Mouse (Mus musculus) urinary bladder, postnatal 36 days (tissue): ENCODE data around the gene Syt3.

ENCODE experiments used
- DNase-seq, 2 experiments: peaks; one replicate each; pipeline ENCODE4 v3.0.0; 2022; ENCODE audit warnings: low spot score in 2 of 2, mixed read lengths in 1 of 2

The Syt3 gene

DNA sequence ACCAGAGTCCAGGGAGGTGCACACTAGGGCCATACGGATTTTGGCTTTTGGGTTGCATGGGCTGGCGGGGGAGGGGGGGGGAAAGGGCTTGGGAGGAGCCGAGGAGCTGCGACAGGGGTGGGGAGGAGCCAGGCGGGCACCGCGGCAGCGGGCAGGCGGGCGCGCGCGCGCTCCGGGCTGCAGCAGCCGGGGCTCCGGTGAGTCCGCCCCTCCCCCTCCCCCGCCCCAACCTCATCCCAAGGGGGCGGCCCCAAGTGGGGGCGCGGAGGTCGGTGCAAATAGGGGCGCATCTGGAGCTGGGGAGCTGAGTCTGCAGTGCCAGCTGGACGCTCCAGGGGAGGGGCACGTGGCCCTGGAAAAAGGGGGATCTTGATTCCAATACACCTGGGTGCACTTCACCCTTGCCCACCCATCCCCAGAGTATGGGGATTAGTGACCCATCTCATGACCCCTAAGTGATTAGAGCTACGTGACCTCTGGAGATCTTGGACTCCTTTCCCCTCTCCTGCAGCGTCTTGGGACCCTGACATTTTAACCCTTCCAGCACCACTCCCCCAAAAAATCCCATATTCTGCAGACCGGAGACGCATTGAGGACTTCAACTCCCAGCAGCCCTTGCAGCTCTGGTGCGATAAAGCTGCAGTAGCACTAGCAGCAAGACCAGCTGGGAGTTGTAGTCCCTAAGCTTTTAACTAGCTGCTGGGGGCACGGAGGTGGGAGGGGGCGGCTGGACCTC, at the start of gene Syt3:
Gene Syt3, plus strand, starts transcription at position 123 of the 736 bp plus-strand sequence.
- DNase-seq: peak; percentile 61 to 65

DNA sequence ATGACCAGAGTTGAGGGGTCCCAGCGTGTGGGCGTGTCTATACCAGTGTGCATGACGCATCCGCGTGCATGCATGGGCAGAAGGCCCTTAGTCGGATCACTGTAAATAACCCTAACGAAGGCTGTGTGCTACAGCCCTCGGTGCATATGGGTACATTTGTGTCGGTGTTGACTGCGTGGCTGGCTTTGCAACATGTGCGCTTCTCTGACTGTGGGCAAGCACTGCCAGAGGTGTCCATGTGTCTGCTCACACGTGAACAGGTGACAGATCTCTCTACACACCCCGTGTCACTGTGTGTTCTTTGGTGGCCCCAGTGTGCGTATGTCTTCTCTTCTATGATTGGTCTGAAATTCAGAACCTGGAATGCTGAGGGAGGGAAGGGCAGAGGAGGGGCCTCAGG, 49.8 kb upstream of the Syt3 start:
- no peak for DNase-seq

DNA sequence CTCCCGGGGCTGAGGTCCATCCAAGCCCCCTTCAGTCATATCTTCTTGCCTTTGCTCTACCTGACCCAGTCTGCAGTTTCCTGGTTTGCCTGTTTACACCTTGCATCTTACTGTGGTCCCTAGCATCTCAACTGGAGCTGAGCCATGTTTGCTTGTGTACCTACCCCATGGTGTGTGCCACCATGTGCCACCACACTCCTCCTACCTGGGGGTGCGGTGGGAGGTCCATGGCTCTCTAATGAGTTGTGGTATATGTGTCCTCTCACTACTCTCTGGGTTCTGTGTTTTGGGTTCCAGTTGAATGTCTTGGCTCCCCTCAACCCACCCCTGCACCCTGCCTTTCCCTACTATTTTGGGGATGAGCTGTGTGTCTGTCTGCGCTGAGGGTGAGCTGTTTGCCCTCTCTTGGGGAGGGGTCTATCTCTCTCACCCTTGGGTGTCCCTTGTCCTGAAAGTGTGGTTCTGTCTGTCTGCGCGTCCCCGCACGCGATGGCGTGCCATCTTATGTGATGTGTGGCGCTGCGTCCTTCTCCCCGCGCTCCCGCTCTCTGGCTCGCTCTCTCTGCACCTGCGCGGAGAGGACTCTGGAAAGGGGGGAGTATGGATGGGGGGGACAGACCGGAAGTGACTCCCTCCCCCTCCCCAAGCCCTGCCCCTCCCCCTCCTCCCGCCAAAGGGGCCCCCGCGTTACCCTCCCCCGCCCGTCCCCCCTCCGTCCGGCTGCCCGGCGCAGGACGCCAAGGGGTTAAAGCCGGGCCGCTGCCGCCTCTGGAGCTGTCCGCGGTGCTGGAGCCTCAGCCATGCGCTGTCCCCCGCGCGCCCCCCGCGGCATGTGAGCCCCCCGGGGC, 48.6 kb upstream of the Syt3 start:
- no peak for DNase-seq

DNA sequence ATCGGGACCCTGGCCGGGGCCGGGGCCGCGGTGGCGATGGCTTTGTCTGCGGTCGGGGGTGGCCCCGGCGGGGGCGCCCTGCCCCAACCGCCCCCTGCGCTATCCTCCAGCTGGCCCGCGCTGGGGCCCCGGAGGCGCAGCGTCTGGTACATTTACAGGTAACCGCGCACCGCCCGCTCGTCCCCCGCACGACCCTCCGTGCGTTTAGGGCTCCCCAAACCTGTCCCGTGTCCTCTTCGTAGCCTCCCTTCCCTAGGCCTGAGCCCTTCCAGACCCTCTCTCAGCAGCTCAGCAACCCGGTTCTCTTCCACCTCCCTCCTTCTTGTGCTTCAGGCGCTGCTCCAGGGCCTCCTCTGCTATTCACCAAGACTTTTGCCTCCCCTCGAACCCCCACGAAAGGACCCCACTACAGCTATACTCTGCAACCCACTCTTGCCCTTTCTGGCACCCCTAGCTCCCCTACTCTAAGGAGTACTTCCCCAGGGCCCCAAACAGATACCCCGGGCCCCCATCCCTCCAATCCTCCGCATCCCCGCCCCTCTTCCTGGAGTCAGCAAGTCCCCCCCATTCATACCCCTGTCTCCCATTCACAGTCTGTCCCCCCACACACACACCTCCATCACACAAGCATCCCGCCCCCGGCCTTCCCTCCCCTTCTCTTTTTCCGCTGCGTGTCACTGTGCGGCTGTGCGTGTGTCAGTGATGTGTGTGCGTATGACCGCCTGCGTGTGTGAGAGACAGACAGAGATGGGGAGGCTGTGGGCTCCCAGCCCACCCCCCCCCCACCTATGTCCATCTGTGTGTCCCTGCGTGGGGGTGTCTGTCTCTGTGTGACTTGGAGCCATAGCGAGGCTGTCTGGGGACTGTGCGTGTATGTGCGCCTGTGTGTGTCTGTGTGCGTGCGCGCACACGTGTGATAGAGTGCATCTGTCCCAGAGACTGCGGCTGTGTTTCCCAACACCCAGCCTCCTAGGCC, 47.6 kb upstream of the Syt3 start:
- DNase-seq: no peak

DNA sequence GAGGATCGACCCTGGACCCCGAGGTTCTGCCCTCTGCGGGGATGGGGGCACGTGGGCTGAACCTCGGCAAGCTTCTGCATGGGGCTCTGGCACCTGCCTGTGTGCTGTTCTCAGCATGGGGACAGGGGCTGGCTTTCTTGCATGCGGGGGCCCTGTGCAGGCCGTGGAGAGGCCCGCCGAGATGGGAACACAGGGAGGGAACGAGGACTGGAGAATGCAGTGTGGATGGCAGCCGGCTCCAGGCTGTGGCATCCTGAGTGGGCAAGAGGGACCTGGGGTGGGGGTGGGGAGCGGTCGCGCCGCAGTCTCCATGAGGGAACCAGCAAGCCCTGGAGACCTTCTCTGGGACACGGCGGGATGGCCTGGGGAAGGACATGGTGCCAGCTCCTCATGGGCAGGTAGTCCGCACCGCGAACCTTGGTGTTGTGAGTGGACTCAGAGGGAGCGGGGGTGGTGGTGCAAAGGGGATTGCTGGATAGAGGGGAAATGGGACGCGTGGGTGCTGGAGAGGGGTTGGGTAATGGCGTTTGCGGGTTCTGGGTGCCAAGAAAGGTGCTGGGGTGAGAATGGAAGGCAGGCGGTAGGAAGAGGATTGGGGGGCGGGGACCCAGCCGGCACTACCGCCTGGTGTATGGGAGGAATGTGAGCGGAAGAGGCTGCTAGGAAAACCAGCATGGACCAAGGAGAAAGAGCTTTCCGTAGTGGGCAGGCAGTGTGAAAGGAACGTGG, 46.6 kb upstream of the Syt3 start:
- no peak for DNase-seq

DNA sequence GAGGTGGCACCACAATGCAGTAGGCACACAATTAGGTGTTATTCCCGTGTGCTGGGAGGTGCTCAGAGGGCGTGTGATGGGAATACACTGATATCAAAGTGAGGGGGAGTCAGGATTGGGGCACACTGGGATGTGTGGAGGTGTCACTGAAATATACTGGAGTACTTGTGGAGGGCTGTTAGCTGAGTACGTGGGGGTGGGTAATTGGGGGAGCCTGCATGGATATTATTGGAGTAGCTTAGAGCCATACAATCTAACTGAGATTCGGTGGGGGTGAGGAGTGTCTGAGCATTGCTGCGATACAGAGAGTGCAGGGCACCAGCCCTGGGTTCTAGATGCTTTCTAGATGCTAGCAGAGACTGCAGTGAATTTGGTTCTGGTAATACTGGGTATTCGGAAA, 43.7 kb upstream of the Syt3 start:
- DNase-seq: no peak

DNA sequence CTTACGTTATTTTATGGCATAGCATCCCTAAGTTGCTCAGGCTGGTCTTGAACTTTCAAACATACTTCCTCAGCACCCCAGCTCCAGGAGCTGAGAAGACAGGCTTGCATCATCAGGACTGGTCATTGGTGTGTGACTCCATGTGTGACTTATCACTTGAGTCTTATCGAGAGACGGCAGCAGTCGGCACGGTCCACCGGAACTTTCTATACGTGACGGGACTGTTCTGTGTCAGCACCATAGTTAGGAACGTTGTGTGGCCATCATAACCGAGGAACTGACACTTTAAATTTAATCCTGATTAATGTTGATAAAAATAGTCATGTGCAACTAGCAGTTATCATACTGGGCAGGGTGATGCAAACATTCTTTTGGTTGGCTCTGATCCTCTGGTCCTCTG, 42.8 kb upstream of the Syt3 start:
- no peak for DNase-seq

DNA sequence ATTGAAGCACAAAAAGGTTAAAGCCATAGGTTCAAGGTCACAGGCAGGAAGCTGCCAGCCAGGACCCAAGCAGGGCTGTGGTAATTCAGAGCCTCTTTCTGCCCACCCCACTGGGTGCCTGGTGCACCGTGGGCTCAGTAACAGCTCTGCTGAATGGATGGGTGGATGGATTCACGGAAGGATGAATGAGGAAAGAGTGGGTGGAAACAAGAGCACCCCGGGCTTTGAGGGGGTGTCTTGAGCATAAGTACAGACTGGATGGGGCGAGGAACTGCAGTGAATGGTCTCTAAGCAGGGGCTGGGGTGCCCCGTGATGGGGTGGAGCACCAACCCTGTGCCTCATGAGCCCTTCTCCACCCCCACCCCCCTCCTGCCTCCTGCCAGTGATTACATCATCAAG, 42.2 kb upstream of the Syt3 start:
- DNase-seq: no peak

DNA sequence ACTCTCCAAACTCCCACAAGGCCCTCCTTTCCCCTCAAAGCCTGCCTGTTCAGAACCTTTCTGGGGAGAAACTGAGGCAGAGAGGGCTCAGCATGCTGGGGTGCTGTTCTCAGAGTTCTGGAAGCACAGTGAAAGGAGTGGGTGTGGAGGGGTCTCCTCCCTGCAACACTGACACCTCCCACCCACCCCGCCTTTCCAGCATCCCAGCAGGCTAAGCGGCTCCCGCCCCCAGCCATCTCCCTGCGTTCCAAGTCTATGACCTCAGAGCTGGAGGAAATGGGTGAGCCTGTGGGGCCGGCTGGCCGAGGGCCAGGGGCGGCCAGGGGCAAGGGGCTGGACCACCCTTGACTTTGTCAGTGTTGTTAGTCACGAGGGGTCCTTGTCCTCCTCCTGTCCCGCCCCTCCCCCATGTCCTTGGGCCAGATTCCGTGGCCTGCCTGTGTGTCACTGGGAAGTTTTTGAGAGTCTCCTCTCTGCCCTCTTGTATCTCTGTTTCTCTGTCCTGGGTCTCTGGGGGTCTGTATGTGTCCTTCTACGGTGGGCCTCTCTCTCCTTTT, 40.4 kb upstream of the Syt3 start:
- no peak for DNase-seq

DNA sequence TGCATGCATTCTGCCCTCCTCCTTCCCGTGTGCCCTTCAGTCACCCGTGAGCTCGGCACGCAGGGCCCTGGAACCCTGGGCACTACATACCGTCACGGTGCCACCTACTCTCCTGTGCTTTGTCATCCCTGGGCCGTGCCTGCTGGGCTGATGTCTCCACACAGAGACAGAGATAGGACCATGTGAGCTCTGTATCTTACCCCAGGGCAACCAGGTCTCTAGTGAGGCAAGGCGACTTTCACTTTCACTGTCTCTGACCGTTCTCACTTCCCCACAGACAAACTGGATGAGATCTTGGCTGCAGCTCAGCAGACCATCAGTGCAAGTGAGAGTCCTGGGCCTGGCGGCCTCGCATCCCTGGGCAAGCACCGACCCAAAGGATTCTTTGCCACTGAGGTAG, 39.3 kb upstream of the Syt3 start:
- DNase-seq: no peak

DNA sequence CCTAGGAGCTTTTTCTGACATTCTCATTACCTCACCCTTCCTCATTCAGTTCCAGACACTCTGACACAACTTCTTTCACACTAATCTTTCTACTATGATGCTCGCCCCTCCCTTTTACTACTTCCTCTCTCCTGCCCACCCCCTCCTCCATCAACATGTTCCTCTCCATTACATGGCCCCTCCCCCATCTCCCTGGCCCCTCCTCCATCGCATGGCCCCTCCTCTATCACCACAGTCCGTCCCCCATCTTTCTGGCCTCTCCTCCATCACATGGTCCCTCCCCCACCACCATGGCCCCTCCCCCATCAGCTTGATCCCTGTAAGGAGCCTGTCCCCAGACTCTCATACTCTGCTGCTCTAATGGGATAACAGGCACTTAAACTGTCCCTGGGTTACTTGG, 34.9 kb upstream of the Syt3 start:
- DNase-seq: no peak

DNA sequence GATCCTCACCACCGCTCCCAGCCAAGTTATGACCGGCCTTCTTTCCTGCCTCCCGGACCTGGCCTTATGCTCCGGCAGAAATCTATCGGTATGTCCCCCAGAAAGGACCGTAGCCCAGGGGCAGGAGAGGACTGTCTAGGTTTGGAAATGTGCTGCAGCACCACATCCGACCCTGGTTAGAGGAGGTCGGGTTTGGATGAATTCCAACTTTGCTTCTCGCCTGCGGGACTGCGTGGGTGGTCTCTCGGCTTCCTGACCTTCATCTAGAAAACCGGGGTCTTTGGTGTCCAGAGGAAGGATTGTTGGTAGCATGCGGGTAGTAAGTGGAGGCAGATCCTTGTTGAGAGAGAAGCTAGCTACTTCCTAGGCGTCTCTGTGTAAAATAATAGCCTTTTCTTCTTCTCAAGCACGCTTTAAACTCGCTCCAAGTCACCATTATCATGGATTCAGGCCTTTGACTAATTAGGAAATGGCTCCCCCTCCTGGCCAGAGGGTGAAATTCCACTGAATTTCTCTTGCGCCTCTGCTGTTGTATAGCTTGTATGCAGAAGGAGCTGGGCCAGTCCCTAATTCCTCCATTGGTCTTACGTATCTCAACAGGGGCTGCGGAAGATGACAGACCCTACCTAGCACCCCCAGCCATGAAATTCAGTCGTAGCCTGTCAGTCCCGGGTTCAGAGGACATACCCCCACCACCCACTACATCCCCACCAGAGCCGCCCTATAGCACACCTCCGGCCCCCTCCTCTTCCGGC, 32.8 kb upstream of the Syt3 start:
- DNase-seq: peak; percentile 62 to 72

DNA sequence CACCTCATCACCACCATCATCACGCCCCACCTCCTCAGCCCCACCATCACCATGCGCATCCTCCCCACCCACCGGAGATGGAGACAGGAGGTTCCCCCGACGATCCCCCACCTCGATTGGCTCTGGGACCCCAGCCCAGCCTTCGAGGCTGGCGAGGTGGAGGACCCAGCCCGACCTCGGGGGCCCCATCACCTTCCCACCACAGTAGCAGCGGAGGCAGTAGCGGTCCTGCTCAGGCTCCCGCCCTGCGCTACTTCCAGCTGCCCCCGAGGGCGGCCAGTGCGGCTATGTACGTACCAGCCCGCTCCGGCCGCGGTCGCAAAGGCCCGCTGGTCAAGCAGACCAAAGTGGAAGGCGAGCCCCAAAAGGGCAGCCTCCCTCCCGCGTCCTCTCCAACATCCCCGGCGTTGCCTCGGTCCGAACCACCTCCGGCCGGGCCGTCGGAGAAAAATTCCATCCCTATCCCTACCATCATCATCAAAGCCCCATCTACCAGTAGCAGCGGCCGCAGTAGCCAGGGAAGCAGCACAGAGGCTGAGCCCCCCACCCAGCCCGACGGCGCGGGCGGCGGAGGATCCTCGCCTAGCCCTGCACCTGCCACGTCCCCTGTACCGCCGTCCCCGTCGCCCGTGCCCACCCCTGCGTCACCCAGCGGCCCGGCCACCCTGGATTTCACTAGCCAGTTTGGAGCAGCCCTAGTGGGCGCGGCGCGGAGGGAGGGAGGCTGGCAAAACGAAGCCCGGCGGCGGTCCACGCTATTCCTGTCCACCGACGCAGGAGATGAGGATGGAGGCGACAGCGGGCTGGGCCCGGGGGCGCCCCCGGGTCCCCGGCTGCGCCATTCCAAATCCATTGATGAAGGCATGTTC, 31.8 kb upstream of the Syt3 start:
- no peak for DNase-seq

DNA sequence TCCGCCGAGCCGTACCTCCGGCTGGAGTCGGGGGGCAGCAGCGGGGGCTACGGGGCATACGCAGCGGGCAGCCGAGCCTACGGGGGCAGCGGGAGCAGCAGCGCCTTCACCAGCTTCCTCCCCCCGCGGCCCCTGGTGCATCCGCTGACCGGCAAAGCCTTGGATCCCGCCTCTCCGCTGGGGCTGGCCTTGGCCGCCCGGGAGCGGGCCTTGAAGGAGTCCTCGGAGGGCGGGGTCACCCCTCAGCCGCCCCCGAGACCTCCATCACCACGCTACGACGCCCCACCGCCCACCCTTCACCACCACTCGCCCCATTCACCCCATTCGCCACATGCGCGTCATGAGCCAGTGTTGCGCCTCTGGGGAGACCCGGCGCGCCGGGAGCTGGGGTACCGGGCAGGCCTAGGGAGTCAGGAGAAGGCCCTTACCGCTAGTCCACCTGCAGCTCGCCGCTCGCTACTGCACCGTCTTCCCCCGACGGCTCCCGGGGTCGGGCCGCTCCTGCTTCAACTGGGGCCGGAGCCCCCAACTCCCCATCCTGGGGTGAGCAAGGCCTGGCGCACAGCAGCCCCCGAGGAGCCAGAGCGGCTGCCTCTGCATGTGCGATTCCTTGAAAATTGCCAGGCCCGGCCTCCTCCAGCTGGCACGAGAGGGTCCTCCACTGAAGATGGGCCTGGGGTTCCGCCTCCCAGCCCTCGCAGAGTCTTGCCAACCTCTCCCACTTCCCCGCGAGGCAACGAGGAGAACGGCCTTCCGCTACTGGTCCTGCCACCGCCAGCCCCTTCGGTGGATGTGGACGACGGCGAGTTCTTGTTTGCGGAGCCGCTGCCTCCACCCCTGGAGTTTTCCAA, 30.9 kb upstream of the Syt3 start:
- no peak for DNase-seq

DNA sequence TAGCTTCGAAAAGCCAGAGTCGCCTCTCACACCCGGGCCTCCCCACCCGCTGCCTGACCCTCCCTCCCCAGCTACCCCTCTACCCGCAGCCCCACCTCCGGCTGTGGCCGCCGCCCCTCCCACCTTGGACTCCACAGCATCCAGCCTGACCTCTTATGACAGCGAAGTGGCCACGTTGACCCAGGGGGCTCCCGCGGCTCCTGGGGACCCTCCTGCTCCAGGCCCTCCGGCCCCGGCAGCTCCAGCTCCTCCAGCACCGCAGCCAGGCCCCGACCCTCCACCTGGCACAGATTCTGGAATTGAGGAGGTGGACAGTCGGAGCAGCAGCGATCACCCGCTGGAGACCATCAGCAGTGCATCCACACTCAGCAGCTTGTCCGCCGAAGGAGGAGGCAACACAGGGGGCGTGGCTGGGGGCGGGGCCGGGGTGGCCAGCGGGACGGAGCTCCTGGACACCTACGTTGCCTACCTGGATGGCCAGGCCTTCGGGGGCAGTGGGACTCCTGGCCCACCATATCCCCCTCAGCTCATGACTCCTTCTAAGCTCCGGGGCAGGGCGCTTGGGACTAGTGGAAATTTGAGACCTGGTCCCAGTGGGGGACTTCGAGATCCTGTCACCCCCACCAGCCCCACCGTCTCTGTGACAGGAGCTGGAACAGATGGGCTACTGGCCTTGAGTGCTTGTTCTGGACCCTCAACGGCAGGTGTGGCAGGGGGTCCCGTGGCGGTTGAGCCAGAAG, 30.1 kb upstream of the Syt3 start:
- DNase-seq: no peak

DNA sequence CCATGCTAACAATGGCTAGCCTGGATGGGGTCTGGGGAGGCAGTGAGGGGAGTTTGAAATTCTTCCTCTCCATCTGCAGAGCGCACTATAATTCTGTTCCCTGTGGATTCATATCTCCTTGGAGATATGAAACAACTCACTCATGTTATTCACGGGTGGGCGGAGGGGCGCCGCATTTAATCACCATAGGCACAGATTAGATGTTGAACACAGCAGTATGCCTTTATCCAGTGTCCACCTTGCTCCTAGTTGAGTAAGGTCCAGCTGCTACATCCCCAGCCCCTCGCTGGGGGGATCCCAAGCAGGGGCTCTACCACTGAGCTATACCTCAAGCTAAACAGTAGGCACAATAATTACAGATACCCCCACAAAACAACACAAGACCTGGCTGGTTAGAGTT, 28.5 kb upstream of the Syt3 start:
- DNase-seq: no peak

DNA sequence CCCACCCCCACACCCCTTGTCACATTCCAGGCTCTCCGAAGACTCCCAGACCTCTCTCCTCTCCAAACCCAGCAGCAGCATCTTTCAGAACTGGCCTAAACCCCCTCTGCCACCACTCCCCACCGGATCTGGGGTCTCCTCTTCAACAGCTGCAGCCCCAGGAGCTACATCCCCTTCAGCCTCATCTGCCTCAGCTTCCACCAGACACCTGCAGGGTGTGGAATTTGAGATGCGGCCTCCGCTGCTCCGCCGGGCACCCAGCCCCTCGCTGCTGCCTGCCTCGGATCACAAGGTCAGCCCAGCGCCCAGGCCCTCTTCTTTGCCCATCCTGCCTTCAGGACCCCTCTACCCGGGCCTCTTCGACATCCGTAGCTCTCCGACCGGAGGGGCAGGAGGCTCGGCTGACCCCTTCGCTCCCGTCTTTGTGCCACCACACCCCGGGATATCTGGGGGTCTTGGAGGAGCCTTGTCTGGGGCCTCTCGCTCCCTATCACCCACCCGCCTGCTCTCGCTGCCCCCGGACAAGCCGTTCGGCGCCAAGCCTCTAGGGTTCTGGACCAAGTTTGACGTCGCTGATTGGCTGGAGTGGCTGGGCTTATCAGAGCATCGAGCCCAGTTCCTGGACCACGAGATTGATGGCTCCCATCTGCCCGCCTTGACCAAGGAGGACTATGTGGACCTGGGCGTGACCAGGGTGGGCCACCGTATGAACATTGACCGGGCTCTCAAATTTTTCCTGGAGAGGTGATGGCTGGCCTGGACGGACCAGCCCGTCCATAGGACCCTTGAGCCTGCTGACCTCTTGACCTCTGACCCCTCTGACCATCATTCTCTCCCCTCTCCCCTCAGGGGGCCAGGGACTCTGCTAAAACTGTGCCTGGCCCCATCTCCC, 27.1 kb upstream of the Syt3 start:
- no peak for DNase-seq
